Mouse (Mus musculus): Measurements from ENCODE around the gene Fcer2a. TPM values are rescaled to one million over a fixed set of nuclear protein-coding genes. Genes with fewer than 3 reads are reported as not detected.

Gene Fcer2a
- 0.12 and 0.23 TPM in 2 replicates for polyA plus RNA-seq (2012; rRNA removed)

DNA sequence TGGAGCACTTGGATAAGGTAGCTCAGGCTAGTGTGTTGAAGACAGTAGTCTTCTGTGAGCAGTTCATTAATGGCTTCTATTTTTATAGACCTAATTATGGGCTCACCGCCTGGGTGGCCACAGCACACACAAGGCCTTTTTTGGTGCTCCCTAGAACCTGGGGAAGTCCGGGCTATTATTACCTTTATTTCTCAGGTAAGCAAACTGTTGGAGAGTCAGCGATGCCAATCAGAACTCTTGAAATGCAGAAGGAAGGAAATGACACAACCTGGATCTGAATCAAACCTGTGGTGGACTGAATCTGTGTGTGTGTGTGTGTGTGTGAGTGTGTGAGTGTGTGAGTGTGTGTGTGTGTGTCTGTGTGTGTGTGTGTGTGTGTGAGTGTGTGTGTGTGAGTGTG lies at the start of gene Fcer2a:
Gene Fcer2a, minus strand, starts transcription at position 55 of the 400 bp plus-strand sequence.
- Histone ChIP-seq H3K27me3 (ENCODE audit: control insufficient read depth, insufficient read depth, low read length) (no peaks in the 10 kb centered on the region), H3K4me3 (ENCODE audit: control insufficient read depth, low read depth, low read length) (no peak within 1 kb of the TSS), H3K36me3 (ENCODE audit: control insufficient read depth, insufficient read depth, low read length) (no peaks in the 10 kb centered on the region), H3K4me1 (ENCODE audit: control insufficient read depth, insufficient read depth, low read length) (no peaks in the 10 kb centered on the region), H3K27ac (ENCODE audit: control insufficient read depth, insufficient read depth, low read depth, low read length) (no peak within 1 kb of the TSS)
- TF ChIP-seq CTCF (IDR thresholded peaks at IDR 0.05; ENCODE audit: control insufficient read depth, insufficient read depth, insufficient replicate concordance, low read depth, low read length) = no peak
- TF ChIP-seq POLR2A (IDR thresholded peaks at IDR 0.05; ENCODE audit: control insufficient read depth, low read depth, low read length) = no peak

DNA sequence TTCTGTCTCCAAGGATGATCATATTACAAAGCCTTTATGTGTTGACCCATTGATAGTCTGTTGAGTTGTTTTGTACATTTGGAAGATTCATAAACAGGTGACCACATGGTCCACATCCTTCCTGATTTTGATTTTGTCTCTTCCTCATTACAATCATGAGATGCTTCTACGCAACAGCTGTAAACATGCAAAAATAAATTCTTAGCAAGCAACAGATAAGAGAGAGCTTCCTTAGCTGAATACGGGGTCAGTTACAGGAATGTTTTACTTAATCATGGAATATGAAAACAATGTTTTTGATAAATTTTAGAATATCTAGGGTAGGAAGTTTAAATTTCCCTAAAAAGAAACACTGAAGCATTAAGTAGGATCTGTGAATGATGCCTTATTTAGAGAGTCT lies 43.0 kb upstream of the Fcer2a start:
- Histone ChIP-seq H3K27ac (ENCODE audit: control insufficient read depth, insufficient read depth, low read depth, low read length) (no peak overlapping the region), H3K4me3 (ENCODE audit: control insufficient read depth, low read depth, low read length) (no peak overlapping the region), H3K4me1 (ENCODE audit: control insufficient read depth, insufficient read depth, low read length) (no peaks in the 10 kb centered on the region), H3K36me3 (ENCODE audit: control insufficient read depth, insufficient read depth, low read length) (no peaks in the 10 kb centered on the region), H3K27me3 (ENCODE audit: control insufficient read depth, insufficient read depth, low read length) (no peaks in the 10 kb centered on the region)
- TF ChIP-seq CTCF (IDR thresholded peaks at IDR 0.05; ENCODE audit: control insufficient read depth, insufficient read depth, insufficient replicate concordance, low read depth, low read length) (no peak), POLR2A (IDR thresholded peaks at IDR 0.05; ENCODE audit: control insufficient read depth, low read depth, low read length) (no peak)

DNA sequence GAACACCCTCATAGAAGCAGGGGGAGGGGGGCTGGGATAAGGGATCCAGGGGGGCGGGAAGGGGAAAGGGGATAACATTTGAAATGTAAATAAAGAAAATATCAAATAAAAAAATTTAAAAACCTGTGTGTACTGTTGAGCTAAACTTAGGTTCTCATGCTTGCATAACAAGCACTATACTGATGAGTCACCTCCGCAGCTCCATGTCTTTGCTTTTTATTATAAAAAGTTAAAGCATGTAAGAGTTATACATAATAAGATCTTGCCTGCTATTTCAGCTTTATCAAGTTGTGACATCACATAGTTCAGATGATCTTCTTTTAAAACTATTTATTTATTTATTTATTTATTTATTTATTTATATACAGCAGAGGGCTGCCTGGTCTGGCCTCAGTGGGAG lies 41.6 kb upstream of the Fcer2a start:
- H3K4me3 ChIP-seq (ENCODE audit: control insufficient read depth, low read depth, low read length) = no peak overlapping the region
- no peak for TF ChIP-seq POLR2A (IDR thresholded peaks at IDR 0.05; ENCODE audit: control insufficient read depth, low read depth, low read length)
- no peaks in the 10 kb centered on the region for H3K27me3 ChIP-seq (ENCODE audit: control insufficient read depth, insufficient read depth, low read length)
- H3K36me3 ChIP-seq (ENCODE audit: control insufficient read depth, insufficient read depth, low read length) = no peaks in the 10 kb centered on the region
- no peak overlapping the region for H3K27ac ChIP-seq (ENCODE audit: control insufficient read depth, insufficient read depth, low read depth, low read length)
- no peaks in the 10 kb centered on the region for H3K4me1 ChIP-seq (ENCODE audit: control insufficient read depth, insufficient read depth, low read length)

DNA sequence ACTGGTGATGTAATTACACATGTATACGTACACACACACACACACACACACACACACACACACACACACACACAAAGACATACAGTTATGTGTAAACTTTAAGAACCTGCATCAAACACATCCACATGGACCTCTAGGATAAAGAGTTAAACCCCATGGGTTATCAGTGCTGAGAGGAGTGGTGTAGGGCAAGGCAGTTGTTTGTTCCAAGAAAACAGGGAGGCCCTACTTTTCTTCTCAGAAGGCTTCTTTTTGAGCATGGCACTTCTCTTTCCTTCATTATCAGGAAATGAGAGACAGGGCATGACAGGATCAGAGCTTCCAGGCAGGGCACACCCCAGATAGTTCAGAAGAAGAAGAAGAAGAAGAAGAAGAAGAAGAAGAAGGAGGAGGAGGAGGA lies 40.1 kb upstream of the Fcer2a start:
- Histone ChIP-seq H3K4me3 (ENCODE audit: control insufficient read depth, low read depth, low read length) (no peak overlapping the region), H3K27me3 (ENCODE audit: control insufficient read depth, insufficient read depth, low read length) (no peaks in the 10 kb centered on the region), H3K36me3 (ENCODE audit: control insufficient read depth, insufficient read depth, low read length) (no peaks in the 10 kb centered on the region), H3K27ac (ENCODE audit: control insufficient read depth, insufficient read depth, low read depth, low read length) (no peak overlapping the region), H3K4me1 (ENCODE audit: control insufficient read depth, insufficient read depth, low read length) (no peaks in the 10 kb centered on the region)
- TF ChIP-seq CTCF (IDR thresholded peaks at IDR 0.05; ENCODE audit: control insufficient read depth, insufficient read depth, insufficient replicate concordance, low read depth, low read length) (no peak), POLR2A (IDR thresholded peaks at IDR 0.05; ENCODE audit: control insufficient read depth, low read depth, low read length) (no peak)

DNA sequence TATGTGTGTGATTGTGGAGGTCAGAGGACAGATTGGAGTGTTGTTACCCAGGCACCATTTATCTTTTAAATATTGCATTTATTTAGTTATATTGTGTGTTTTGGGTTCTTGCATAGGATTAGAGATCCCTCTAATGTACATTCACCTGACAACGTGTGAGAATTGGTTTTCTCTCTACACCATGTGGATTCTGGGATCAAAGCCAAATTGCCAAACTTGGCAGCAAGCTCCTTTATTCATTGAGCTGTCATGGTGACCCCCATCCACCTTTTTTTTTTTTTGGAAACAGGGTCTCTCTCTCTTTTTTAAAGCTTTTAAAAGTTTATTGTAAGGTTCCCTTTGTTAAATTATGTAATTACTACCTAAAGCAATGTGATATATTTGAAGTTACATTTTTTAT lies 27.1 kb upstream of the Fcer2a start:
- Histone ChIP-seq H3K36me3 (ENCODE audit: control insufficient read depth, insufficient read depth, low read length) (no peaks in the 10 kb centered on the region), H3K27ac (ENCODE audit: control insufficient read depth, insufficient read depth, low read depth, low read length) (no peak overlapping the region), H3K4me1 (ENCODE audit: control insufficient read depth, insufficient read depth, low read length) (peaks cover 13% of the 10 kb centered on the region), H3K4me3 (ENCODE audit: control insufficient read depth, low read depth, low read length) (no peak overlapping the region), H3K27me3 (ENCODE audit: control insufficient read depth, insufficient read depth, low read length) (no peaks in the 10 kb centered on the region)
- no peak for TF ChIP-seq POLR2A (IDR thresholded peaks at IDR 0.05; ENCODE audit: control insufficient read depth, low read depth, low read length)
- no peak for TF ChIP-seq CTCF (IDR thresholded peaks at IDR 0.05; ENCODE audit: control insufficient read depth, insufficient read depth, insufficient replicate concordance, low read depth, low read length)

DNA sequence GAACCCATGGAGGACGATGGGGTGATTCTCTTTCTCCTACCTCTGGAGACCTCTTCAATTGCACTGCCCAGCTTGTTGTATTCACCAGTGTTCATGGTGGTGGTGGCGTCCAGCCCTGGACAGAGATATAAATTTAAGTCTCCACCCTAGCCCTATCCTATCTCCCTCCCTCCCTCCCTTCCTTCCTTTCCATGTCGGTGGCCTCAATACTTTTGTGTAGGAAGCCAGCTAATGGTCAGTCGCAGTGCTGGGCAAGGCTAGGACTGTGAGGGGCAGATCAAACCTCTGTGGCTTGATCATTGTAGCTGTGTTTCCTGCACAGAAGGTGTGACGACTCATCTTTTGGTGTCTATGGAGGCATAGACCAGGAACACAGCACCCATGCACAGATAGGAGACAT lies 26.6 kb upstream of the Fcer2a start, which contains the start of gene Clec4g:
Gene Clec4g, minus strand, starts transcription at position 101 of the 400 bp plus-strand sequence.
- peaks cover 13% of the 10 kb centered on the region for H3K4me1 ChIP-seq (ENCODE audit: control insufficient read depth, insufficient read depth, low read length)
- no peak within 1 kb of the TSS for H3K4me3 ChIP-seq (ENCODE audit: control insufficient read depth, low read depth, low read length)
- no peaks in the 10 kb centered on the region for H3K36me3 ChIP-seq (ENCODE audit: control insufficient read depth, insufficient read depth, low read length)
- no peaks in the 10 kb centered on the region for H3K27me3 ChIP-seq (ENCODE audit: control insufficient read depth, insufficient read depth, low read length)
- TF ChIP-seq POLR2A (IDR thresholded peaks at IDR 0.05; ENCODE audit: control insufficient read depth, low read depth, low read length) = no peak
- no peak for TF ChIP-seq CTCF (IDR thresholded peaks at IDR 0.05; ENCODE audit: control insufficient read depth, insufficient read depth, insufficient replicate concordance, low read depth, low read length)
- no peak within 1 kb of the TSS for H3K27ac ChIP-seq (ENCODE audit: control insufficient read depth, insufficient read depth, low read depth, low read length)

DNA sequence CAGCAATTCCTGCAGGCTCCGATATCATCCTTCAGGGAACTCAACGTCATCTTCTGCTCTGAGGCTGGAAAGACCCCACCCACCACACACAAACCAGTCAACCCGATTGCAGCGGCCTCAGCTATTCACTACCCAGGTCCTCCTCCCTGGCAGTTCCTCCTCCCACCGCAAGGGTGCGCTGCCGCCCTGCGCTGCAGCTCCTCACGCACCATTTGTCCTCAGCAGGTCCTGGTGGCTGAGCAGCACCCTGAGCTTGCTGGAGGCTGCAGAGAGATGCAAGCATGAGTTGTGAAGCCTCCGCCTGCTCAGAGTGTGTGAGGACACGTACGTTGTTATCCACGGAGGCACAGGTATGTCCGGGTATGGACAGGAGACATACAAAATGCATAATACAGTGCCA lies 24.6 kb upstream of the Fcer2a start:
- H3K4me3 ChIP-seq (ENCODE audit: control insufficient read depth, low read depth, low read length) = peak overlapping the region; percentile 59; the same call in 1 of the 2 replicates
- no peaks in the 10 kb centered on the region for H3K27me3 ChIP-seq (ENCODE audit: control insufficient read depth, insufficient read depth, low read length)
- peaks cover 13% of the 10 kb centered on the region for H3K4me1 ChIP-seq (ENCODE audit: control insufficient read depth, insufficient read depth, low read length)
- H3K36me3 ChIP-seq (ENCODE audit: control insufficient read depth, insufficient read depth, low read length) = no peaks in the 10 kb centered on the region
- no peak overlapping the region for H3K27ac ChIP-seq (ENCODE audit: control insufficient read depth, insufficient read depth, low read depth, low read length)
- TF ChIP-seq CTCF (IDR thresholded peaks at IDR 0.05; ENCODE audit: control insufficient read depth, insufficient read depth, insufficient replicate concordance, low read depth, low read length) = peak; percentile 100
- TF ChIP-seq POLR2A (IDR thresholded peaks at IDR 0.05; ENCODE audit: control insufficient read depth, low read depth, low read length) = no peak

Measured in testis, adult 2 months (tissue).